Mouse (Mus musculus): Measurements from ENCODE around the gene Pde7b. TPM values are rescaled to one million over a fixed set of nuclear protein-coding genes. Genes with fewer than 3 reads are reported as not detected.

Pde7b gene
- polyA plus RNA-seq, 1 experiment from 2014 or later, result 2.3 TPM

- no peak overlapping the region for H3K9ac ChIP-seq (replicated peaks)
- H3K27me3 ChIP-seq, result no peaks in the 10 kb centered on the region
- no peak overlapping the region for H3K4me3 ChIP-seq (replicated peaks)
- H3K36me3 ChIP-seq, result no peaks in the 10 kb centered on the region
- H3K4me2 ChIP-seq (replicated peaks), result no peak overlapping the region
- H3K27ac ChIP-seq, result no peak overlapping the region
- 74% methylated on average over 2 of the region's 2 CpGs for WGBS
- H3K4me1 ChIP-seq (replicated peaks), result peaks cover 8% of the 10 kb centered on the region; the same call in 1 of the 2 replicates
- ATAC-seq, result no peak
- no peaks in the 10 kb centered on the region for H3K9me3 ChIP-seq
These were observed 58.2 kb downstream of the Pde7b start for GRCm38 (mm10) chr10:20666655-20667054.

- H3K27me3 ChIP-seq, result no peaks in the 10 kb centered on the region
- no peak overlapping the region for H3K4me2 ChIP-seq (replicated peaks)
- no peak overlapping the region for H3K27ac ChIP-seq
- WGBS, result 88% methylated on average over 7 of the region's 7 CpGs
- no peaks in the 10 kb centered on the region for H3K36me3 ChIP-seq
- H3K4me3 ChIP-seq (replicated peaks), result no peak overlapping the region
- H3K4me1 ChIP-seq (replicated peaks), result 0 out of 2 replicates have a peak, but pooled peaks cover 3% of the 10 kb centered on the region
- no peaks in the 10 kb centered on the region for H3K9me3 ChIP-seq
- no peak overlapping the region for H3K9ac ChIP-seq (replicated peaks)
- no peak for ATAC-seq
These were observed 61.9 kb downstream of the Pde7b start for GRCm38 (mm10) chr10:20662951-20663350.

DNA sequence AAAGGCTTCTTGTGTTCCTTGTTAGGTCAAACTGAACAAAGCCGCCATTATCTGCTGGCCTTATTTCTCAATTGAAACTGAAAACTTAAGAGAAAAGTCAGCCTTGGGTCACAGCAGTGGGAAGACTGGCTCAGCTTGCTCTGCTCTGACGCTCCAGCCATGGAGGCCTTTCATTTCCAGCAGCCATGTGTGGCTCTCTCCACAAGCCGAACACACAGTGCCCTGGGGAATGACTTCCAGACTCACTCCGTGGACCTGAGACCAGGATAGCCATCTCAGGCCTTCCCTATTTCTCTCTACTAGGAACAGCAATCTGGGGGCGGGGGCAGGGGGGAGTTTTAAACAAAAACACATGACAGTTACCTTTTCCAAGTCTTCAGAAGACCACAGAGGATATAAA, 63.2 kb downstream of the Pde7b start:
- H3K4me3 ChIP-seq (replicated peaks), result no peak overlapping the region

DNA sequence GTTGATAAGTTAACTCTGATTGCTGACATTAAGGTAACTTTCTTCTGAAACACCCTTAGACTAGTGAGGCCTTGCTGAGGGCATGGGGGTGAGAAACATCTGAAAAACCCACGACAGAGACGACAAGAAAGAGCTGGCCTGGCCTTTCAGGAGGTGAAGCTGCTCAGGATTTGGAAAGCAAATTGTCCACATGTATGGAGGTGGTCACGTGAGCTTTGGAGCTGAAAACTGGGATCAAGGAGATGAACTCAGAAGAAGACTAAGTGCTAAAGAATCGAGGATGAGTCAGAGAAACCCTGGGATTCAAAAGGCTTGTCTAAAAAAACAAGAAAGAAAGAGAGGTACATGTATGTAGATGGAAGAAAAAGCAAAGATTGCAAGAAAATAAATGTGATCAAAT, 65.2 kb downstream of the Pde7b start:
- no peaks in the 10 kb centered on the region for H3K27me3 ChIP-seq
- 71% methylated on average over 4 of the region's 4 CpGs for WGBS
- ATAC-seq, result no peak
- no peak overlapping the region for H3K4me3 ChIP-seq (replicated peaks)
- H3K27ac ChIP-seq, result no peak overlapping the region
- no peaks in the 10 kb centered on the region for H3K36me3 ChIP-seq
- H3K4me1 ChIP-seq (replicated peaks), result 0 out of 2 replicates have a peak, but pooled peaks cover 2% of the 10 kb centered on the region
- no peak overlapping the region for H3K9ac ChIP-seq (replicated peaks)
- no peaks in the 10 kb centered on the region for H3K9me3 ChIP-seq
- no peak overlapping the region for H3K4me2 ChIP-seq (replicated peaks)

More for the DNA sequence above, 63.2 kb downstream of the Pde7b start:
- Histone ChIP-seq H3K27ac (no peak overlapping the region), H3K4me2 (replicated peaks) (no peak overlapping the region), H3K27me3 (no peaks in the 10 kb centered on the region), H3K9ac (replicated peaks) (no peak overlapping the region), H3K36me3 (no peaks in the 10 kb centered on the region), H3K9me3 (no peaks in the 10 kb centered on the region), H3K4me1 (replicated peaks) (0 out of 2 replicates have a peak, but pooled peaks cover 2% of the 10 kb centered on the region)
- no peak for ATAC-seq
- 81% methylated on average over 5 of the region's 5 CpGs for WGBS

DNA sequence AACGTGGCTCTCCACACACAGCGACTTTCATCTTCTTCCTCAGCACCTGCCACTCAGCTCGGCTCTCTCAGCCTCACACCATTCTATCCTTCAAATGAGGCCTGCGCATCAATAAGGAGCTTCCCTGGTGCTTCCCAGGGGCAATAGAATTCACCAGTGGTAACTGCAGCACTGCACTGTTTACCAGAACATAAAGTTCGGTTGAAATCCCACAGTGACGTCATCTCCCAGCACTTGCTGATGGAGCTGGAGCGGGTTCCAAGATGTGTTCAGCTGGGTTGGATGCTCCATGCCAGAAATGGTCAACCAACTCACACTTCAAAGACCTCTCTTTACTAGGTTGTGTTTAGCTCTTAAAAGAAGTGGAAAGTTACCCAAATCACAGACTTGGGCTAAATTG, 65.6 kb downstream of the Pde7b start:
- 73% methylated on average over 7 of the region's 7 CpGs for WGBS
- Histone ChIP-seq H3K27ac (no peak overlapping the region), H3K4me3 (replicated peaks) (no peak overlapping the region), H3K4me2 (replicated peaks) (no peak overlapping the region), H3K36me3 (no peaks in the 10 kb centered on the region), H3K4me1 (replicated peaks) (0 out of 2 replicates have a peak, but pooled peaks cover 2% of the 10 kb centered on the region), H3K9ac (replicated peaks) (no peak overlapping the region), H3K27me3 (no peaks in the 10 kb centered on the region), H3K9me3 (no peaks in the 10 kb centered on the region)
- ATAC-seq, result no peak

GRCm38 (mm10) chr10:20658716-20659115, 66.2 kb downstream of the Pde7b start:
- H3K9me3 ChIP-seq, result no peaks in the 10 kb centered on the region
- H3K4me1 ChIP-seq (replicated peaks), result 0 out of 2 replicates have a peak, but pooled peaks cover 2% of the 10 kb centered on the region
- H3K27me3 ChIP-seq, result no peaks in the 10 kb centered on the region
- H3K4me2 ChIP-seq (replicated peaks), result no peak overlapping the region
- no peak overlapping the region for H3K4me3 ChIP-seq (replicated peaks)
- 76% methylated on average over 7 of the region's 7 CpGs for WGBS
- no peak for ATAC-seq
- H3K27ac ChIP-seq, result no peak overlapping the region
- H3K9ac ChIP-seq (replicated peaks), result no peak overlapping the region
- H3K36me3 ChIP-seq, result no peaks in the 10 kb centered on the region

- Histone ChIP-seq H3K9me3 (no peaks in the 10 kb centered on the region), H3K4me1 (replicated peaks) (0 out of 2 replicates have a peak, but pooled peaks cover 2% of the 10 kb centered on the region), H3K27ac (no peak overlapping the region), H3K4me3 (replicated peaks) (no peak overlapping the region), H3K27me3 (no peaks in the 10 kb centered on the region), H3K4me2 (replicated peaks) (no peak overlapping the region), H3K9ac (replicated peaks) (no peak overlapping the region), H3K36me3 (no peaks in the 10 kb centered on the region)
- 85% methylated on average over 12 of the region's 12 CpGs for WGBS
- ATAC-seq, result no peak
These were observed 67.4 kb downstream of the Pde7b start for GRCm38 (mm10) chr10:20657316-20658081.

- H3K36me3 ChIP-seq, result no peaks in the 10 kb centered on the region
- no peak for ATAC-seq
- 90% methylated on average over 6 of the region's 6 CpGs for WGBS
- no peak overlapping the region for H3K27ac ChIP-seq
- no peak overlapping the region for H3K4me2 ChIP-seq (replicated peaks)
- no peak overlapping the region for H3K4me3 ChIP-seq (replicated peaks)
- no peaks in the 10 kb centered on the region for H3K9me3 ChIP-seq
- H3K4me1 ChIP-seq (replicated peaks), result 0 out of 2 replicates have a peak, but pooled peaks cover 2% of the 10 kb centered on the region
- H3K27me3 ChIP-seq, result no peaks in the 10 kb centered on the region
- no peak overlapping the region for H3K9ac ChIP-seq (replicated peaks)
These were observed 70.3 kb downstream of the Pde7b start for GRCm38 (mm10) chr10:20654590-20654989.

DNA sequence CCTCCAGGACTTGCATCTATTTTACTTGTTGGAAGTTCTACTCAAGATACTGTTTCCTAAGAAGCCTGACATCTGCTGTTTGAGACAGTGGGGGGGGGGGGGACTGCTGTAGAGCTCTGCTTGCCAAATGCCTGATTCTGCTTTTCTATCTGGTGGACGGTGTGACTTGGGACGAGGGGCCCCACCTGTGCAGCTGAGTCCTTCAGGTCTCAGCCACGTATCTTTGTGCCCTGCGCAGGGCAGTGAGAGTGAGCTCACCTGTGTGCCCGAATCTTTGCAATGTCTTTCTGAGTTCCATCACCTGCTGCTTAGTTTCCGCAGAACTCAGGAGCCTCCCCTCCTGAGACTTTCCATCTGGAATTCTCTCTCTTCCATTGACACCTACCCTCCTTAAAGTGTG, 70.7 kb downstream of the Pde7b start:
- H3K9ac ChIP-seq (replicated peaks), result no peak overlapping the region
- ATAC-seq, result no peak
- WGBS, result 89% methylated on average over 6 of the region's 6 CpGs
- 0 out of 2 replicates have a peak, but pooled peaks cover 2% of the 10 kb centered on the region for H3K4me1 ChIP-seq (replicated peaks)
- no peaks in the 10 kb centered on the region for H3K27me3 ChIP-seq
- no peaks in the 10 kb centered on the region for H3K36me3 ChIP-seq
- no peak overlapping the region for H3K27ac ChIP-seq
- no peak overlapping the region for H3K4me2 ChIP-seq (replicated peaks)
- no peaks in the 10 kb centered on the region for H3K9me3 ChIP-seq
- H3K4me3 ChIP-seq (replicated peaks), result no peak overlapping the region

- Histone ChIP-seq H3K4me1 (replicated peaks) (no peaks in the 10 kb centered on the region), H3K4me2 (replicated peaks) (no peak overlapping the region)
These were observed 71.6 kb downstream of the Pde7b start for GRCm38 (mm10) chr10:20653299-20653698.

DNA sequence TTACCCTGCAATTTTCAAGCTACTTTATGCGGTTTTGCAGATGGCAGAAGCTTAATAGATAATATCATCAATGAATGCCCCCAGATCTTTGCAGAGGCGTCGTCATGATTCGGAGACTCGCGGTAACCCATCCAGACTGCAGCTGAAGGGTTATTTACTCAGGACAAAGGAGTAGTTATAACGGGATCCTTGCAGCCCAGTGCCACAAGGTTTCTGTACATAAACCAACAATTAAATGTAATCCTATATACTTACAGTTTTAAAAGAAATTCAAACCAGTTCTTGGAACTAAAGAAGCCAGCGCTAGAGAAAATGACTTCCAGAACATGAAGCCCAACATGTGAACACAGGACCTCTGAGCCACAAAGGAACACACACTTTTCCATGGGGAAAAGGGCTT, 88.5 kb downstream of the Pde7b start:
- WGBS, result 77% methylated on average over 8 of the region's 8 CpGs
- ATAC-seq, result no peak
- H3K4me3 ChIP-seq (replicated peaks), result no peak overlapping the region

More at GRCm38 (mm10) chr10:20653299-20653698, 71.6 kb downstream of the Pde7b start:
- 86% methylated on average over 3 of the region's 3 CpGs for WGBS
- H3K36me3 ChIP-seq, result no peaks in the 10 kb centered on the region
- no peak overlapping the region for H3K4me3 ChIP-seq (replicated peaks)
- H3K9ac ChIP-seq (replicated peaks), result no peak overlapping the region
- H3K27me3 ChIP-seq, result no peaks in the 10 kb centered on the region
- no peaks in the 10 kb centered on the region for H3K9me3 ChIP-seq
- no peak for ATAC-seq
- no peak overlapping the region for H3K27ac ChIP-seq

GRCm38 (mm10) chr10:20633085-20633415, 91.8 kb downstream of the Pde7b start:
- Histone ChIP-seq H3K9me3 (no peaks in the 10 kb centered on the region), H3K27ac (no peak overlapping the region), H3K27me3 (no peaks in the 10 kb centered on the region), H3K4me3 (replicated peaks) (no peak overlapping the region), H3K4me1 (replicated peaks) (no peaks in the 10 kb centered on the region), H3K36me3 (no peaks in the 10 kb centered on the region), H3K9ac (replicated peaks) (no peak overlapping the region), H3K4me2 (replicated peaks) (no peak overlapping the region)
- no peak for ATAC-seq
- WGBS, result 89% methylated on average over 1 of the region's 1 CpGs

More for the DNA sequence above, 88.5 kb downstream of the Pde7b start:
- Histone ChIP-seq H3K9ac (replicated peaks) (no peak overlapping the region), H3K4me1 (replicated peaks) (no peaks in the 10 kb centered on the region), H3K4me2 (replicated peaks) (no peak overlapping the region), H3K36me3 (no peaks in the 10 kb centered on the region), H3K9me3 (0 out of 2 replicates have a peak, but pooled peaks cover 3% of the 10 kb centered on the region), H3K27me3 (no peaks in the 10 kb centered on the region), H3K27ac (no peak overlapping the region)
